Mouse (Mus musculus) neutrophil, adult 59 days (primary cell): ENCODE results near the gene Slc24a1. TPM values are rescaled to one million over a fixed set of nuclear protein-coding genes. Genes with fewer than 3 reads are reported as not detected.

Experiments used
- total RNA-seq, 2 experiments: library from RNA; stranded (reverse); gene quantifications; 1 replicate in 1 of 2; 2 replicates in 1 of 2; pipeline ENCODE4 v1.2.4; 2023

Gene Slc24a1
- not detected for total RNA-seq

GRCm38 (mm10) chr9:64951161-64951657, at the start of gene Slc24a1:
Slc24a1 (minus strand) TSS chr9:64951607.

GRCm38 (mm10) chr9:64960117-64960977, 8.9 kb upstream of the Slc24a1 start, which contains the start of gene Ints14:
Ints14 (plus strand) TSS chr9:64960905.

Other genes starting within 250 kb of the Slc24a1 start
- 100 to 1,000 TPM; 213 to 217 TPM for gene Rab11a, start 213.8 kb downstream of the Slc24a1 start, total RNA-seq
- 100 to 1,000 TPM; 120 to 142 TPM for gene Dennd4a, start 140.3 kb downstream of the Slc24a1 start, total RNA-seq
- gene Ints14, start 9.3 kb upstream of the Slc24a1 start, total RNA-seq, result 10 to 100 TPM; 15.2 to 15.9 TPM
- 1 to 10 TPM; 7.0 TPM for gene Hacd3, start 70.1 kb upstream of the Slc24a1 start, total RNA-seq
- 10 to 100 TPM; 72.1 to 76.5 TPM for gene Dpp8, start 80.8 kb upstream of the Slc24a1 start, total RNA-seq
- gene Igdcc4, start 149.9 kb upstream of the Slc24a1 start, total RNA-seq, result not detected
- gene Igdcc3, start 189.6 kb upstream of the Slc24a1 start, total RNA-seq, result not detected
- gene Parp16, start 243.7 kb upstream of the Slc24a1 start, total RNA-seq, result 1 to 10 TPM; 2.9 to 3.5 TPM